ENCODE assay signal across 9 mouse cellular contexts in the genomic region with DNA sequence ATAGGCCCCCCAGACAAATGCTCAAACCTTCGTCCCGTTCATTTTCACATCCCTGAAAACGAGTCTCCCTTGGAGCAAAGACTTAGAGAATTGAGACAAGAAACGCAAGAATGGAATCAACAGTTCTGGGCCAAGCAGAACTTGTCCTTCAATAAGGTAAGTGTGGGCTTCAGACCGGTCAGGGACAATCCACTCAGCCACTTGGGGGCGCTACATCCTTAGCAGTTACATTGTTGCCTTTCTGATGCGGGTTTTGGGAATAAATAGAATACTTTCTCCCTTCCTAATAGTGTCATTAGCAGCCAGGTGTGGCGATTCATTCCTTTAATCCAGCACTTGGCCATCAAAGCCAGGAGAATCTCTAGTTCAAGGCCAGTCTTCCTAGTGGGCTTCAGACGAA. TPM values are rescaled to one million over a fixed set of nuclear protein-coding genes. Genes with fewer than 3 reads are reported as not detected.
DNase-seq lines count a peak whose midpoint lies in the region; ATAC-seq and TF ChIP-seq lines count a peak whose summit lies in the region.
"Had no signal": no experiment of that assay in that cellular context is flagged by ENCODE, and none has a peak within 500 bp of the region (broad histone marks: within the 10 kb centered on the region; RNA-seq: fewer than 3 reads in every experiment).

No protein-coding gene starts in this region.

- WGBS in stomach, postnatal 0 days, result 69% methylated on average over 9 of the region's 9 CpGs

- no peak for TF ChIP-seq EP300 in stomach, postnatal 0 days (optimal IDR thresholded peaks at IDR 0.05)

- TF ChIP-seq CTCF in left cerebral cortex, adult 2 months (IDR thresholded peaks at IDR 0.05), result peak; percentile 71
- TF ChIP-seq CTCF in stomach, postnatal 0 days (IDR thresholded peaks at IDR 0.05; ENCODE audit: low read depth), result peak; percentile 75

- ATAC-seq in stomach, postnatal 0 days (ENCODE audit: low FRiP score, low TSS enrichment), result no peak

- no peaks in the 10 kb centered on the region; the same call in 1 of the 2 replicates for H3K36me3 ChIP-seq in stomach, postnatal 0 days (ENCODE audit: control insufficient read depth, insufficient read depth, low read length)

- no peaks in the 10 kb centered on the region for H3K4me1 ChIP-seq in stomach, postnatal 0 days (replicated peaks; ENCODE audit: control insufficient read depth, insufficient read depth)
- H3K4me1 ChIP-seq: liver, embryonic 15.5 days had no signal

- no peak overlapping the region for H3K4me2 ChIP-seq in stomach, postnatal 0 days (replicated peaks; ENCODE audit: low read depth)
- H3K4me2 ChIP-seq: liver, embryonic 15.5 days had no signal

- H3K9me3 ChIP-seq in stomach, postnatal 0 days (ENCODE audit: control insufficient read depth, low read length), result no peaks in the 10 kb centered on the region
- H3K9me3 ChIP-seq: liver, embryonic 15.5 days had no signal

- intact Hi-C loops in left cerebral cortex, adult 2 months (cut with DNase I), result no loop called here
- intact Hi-C loops in left cerebral cortex, postnatal 36 days (cut with DNase I), result no loop called here
- intact Hi-C loops in gastrocnemius, postnatal 14 days (cut with DNase I; ENCODE audit: low total_unique reads), result no loop called here

- no peak overlapping the region for H3K4me3 ChIP-seq in left cerebral cortex, adult 2 months
- no peak overlapping the region for H3K4me3 ChIP-seq in stomach, postnatal 0 days (ENCODE audit: low read depth, low read length)
- H3K4me3 ChIP-seq: liver, embryonic 15.5 days had no signal

- H3K27me3 ChIP-seq in stomach, postnatal 0 days (ENCODE audit: control insufficient read depth, insufficient read depth, low read length), result no peaks in the 10 kb centered on the region
- H3K27me3 ChIP-seq: liver, embryonic 15.5 days had no signal

- H3K9ac ChIP-seq in stomach, postnatal 0 days (ENCODE audit: low read length), result no peak overlapping the region
- H3K9ac ChIP-seq: liver, embryonic 15.5 days had no signal

- no peak overlapping the region for H3K27ac ChIP-seq in left cerebral cortex, adult 2 months
- H3K27ac ChIP-seq in stomach, postnatal 0 days (replicated peaks), result no peak overlapping the region
- H3K27ac ChIP-seq: liver, embryonic 15.5 days had no signal

- peak; percentile 51 for DNase-seq in adrenal gland, postnatal 25 days
- DNase-seq in adrenal gland, adult 8-10 months, result no peak
- peak in 1 of 2 experiments; percentile 45 for DNase-seq in left cerebral cortex, adult 2 months (ENCODE audit: extremely low spot score in 1 of 2, low spot score in 2 of 2)
- no peak for DNase-seq in left cerebral cortex, postnatal 36 days (ENCODE audit: low spot score in 2 of 2)
- DNase-seq in MN1 (ENCODE audit: low spot score), result peak; percentile 39
- peak; percentile 61 for DNase-seq in gastrocnemius, postnatal 14 days
- DNase-seq in stomach, postnatal 0 days (ENCODE audit: low spot score), result peak; percentile 64
- DNase-seq in yolk sac, embryonic 10.5 days (ENCODE audit: low spot score), result no peak

RNA-seq across cellular contexts. Expression of a gene that starts 9.6 kb away (rescaled TPM):
- total RNA-seq in adrenal gland, postnatal 25 days (2021), result 69.6 and 71.2 TPM in 2 replicates
- 10 to 100 TPM; 65.7 to 82.3 (median 74.3) TPM for total RNA-seq in adrenal gland, adult 8-10 months (2022)
- total RNA-seq in left cerebral cortex, adult 2 months (2021), result 10 to 100 TPM; 36.2 to 38.8 TPM
- 10 to 100 TPM; 39.8 to 41.6 TPM for total RNA-seq in left cerebral cortex, postnatal 36 days (2021)
- total RNA-seq in gastrocnemius, postnatal 14 days (2021), result 10 to 100 TPM; 34.2 to 35.6 TPM
- 41.8 and 42.8 TPM in 2 replicates for polyA plus RNA-seq in stomach, postnatal 0 days (2015; fragmentation: Nextera tagmentation; extraction: Ambion mirVana)

RNA-seq across cellular contexts. Expression of a gene that starts 9.6 kb away (rescaled TPM):
- total RNA-seq in adrenal gland, postnatal 25 days (2021), result 34.8 and 36.2 TPM in 2 replicates
- total RNA-seq in adrenal gland, adult 8-10 months (2022), result 10 to 100 TPM; 39.2 to 41.7 (median 40.0) TPM
- 10 to 100 TPM; 60.9 to 61.8 TPM for total RNA-seq in left cerebral cortex, adult 2 months (2021)
- total RNA-seq in left cerebral cortex, postnatal 36 days (2021), result 10 to 100 TPM; 57.0 to 57.8 TPM
- total RNA-seq in gastrocnemius, postnatal 14 days (2021), result 10 to 100 TPM; 14.9 to 17.2 TPM
- 34.9 and 36.9 TPM in 2 replicates for polyA plus RNA-seq in stomach, postnatal 0 days (2015; fragmentation: Nextera tagmentation; extraction: Ambion mirVana)

RNA-seq across cellular contexts. Expression of a gene that starts 36.0 kb away (rescaled TPM):
- total RNA-seq in adrenal gland, postnatal 25 days (2021), result 118 and 144 TPM in 2 replicates
- total RNA-seq in adrenal gland, adult 8-10 months (2022), result 100 to 1,000 TPM in 2 of 4 experiments, 10 to 100 TPM in 2; 87.5 to 137 (median 109) TPM
- 100 to 1,000 TPM; 746 to 823 TPM for total RNA-seq in left cerebral cortex, adult 2 months (2021)
- total RNA-seq in left cerebral cortex, postnatal 36 days (2021), result 100 to 1,000 TPM; 783 to 837 TPM
- 10 to 100 TPM; 53.4 to 62.2 TPM for total RNA-seq in gastrocnemius, postnatal 14 days (2021)
- polyA plus RNA-seq in stomach, postnatal 0 days (2015; fragmentation: Nextera tagmentation; extraction: Ambion mirVana), result 55.7 and 56.7 TPM in 2 replicates

RNA-seq across cellular contexts. Expression of a gene that starts 44.7 kb away (rescaled TPM):
- 9.6 and 11.0 TPM in 2 replicates for total RNA-seq in adrenal gland, postnatal 25 days (2021)
- 10 to 100 TPM; 12.8 to 16.6 (median 16.0) TPM for total RNA-seq in adrenal gland, adult 8-10 months (2022)
- total RNA-seq in left cerebral cortex, adult 2 months (2021), result 10 to 100 TPM; 18.9 to 20.2 TPM
- total RNA-seq in left cerebral cortex, postnatal 36 days (2021), result 10 to 100 TPM; 16.9 to 22.0 TPM
- total RNA-seq in gastrocnemius, postnatal 14 days (2021), result 1 to 10 TPM; 2.7 to 4.7 TPM
- polyA plus RNA-seq in stomach, postnatal 0 days (2015; fragmentation: Nextera tagmentation; extraction: Ambion mirVana), result 7.4 and 8.5 TPM in 2 replicates

RNA-seq across cellular contexts. Expression of a gene that starts 50.5 kb away (rescaled TPM):
- 24.3 and 27.3 TPM in 2 replicates for total RNA-seq in adrenal gland, postnatal 25 days (2021)
- total RNA-seq in adrenal gland, adult 8-10 months (2022), result 100 to 1,000 TPM in 1 of 4 experiments, 10 to 100 TPM in 3; 50.3 to 118 (median 79.5) TPM
- 1,000 to 10,000 TPM; 1,837 to 1,872 TPM for total RNA-seq in left cerebral cortex, adult 2 months (2021)
- 1,000 to 10,000 TPM; 1,681 to 2,044 TPM for total RNA-seq in left cerebral cortex, postnatal 36 days (2021)
- total RNA-seq in gastrocnemius, postnatal 14 days (2021), result 10 to 100 TPM; 19.8 to 32.6 TPM
- 532 and 573 TPM in 2 replicates for polyA plus RNA-seq in stomach, postnatal 0 days (2015; fragmentation: Nextera tagmentation; extraction: Ambion mirVana)

Comparison
In these comparisons a context has a peak if more than half of its experiments do, and no peak if none do; other contexts are left out.
1. DNase-seq: peak in adrenal gland, postnatal 25 days (single experiment), MN1 (single experiment), gastrocnemius, postnatal 14 days (single experiment) and stomach, postnatal 0 days (single experiment); none in adrenal gland, adult 8-10 months (single experiment), left cerebral cortex, postnatal 36 days (0 of 2) and yolk sac, embryonic 10.5 days (single experiment).